Mouse (Mus musculus) left cerebral cortex, postnatal 14 days (tissue): ENCODE measurements around the gene Teddm1a. TPM values are rescaled to one million over a fixed set of nuclear protein-coding genes. Genes with fewer than 3 reads are reported as not detected.
A peak's percentile ranks its signal among the peaks of the same experiment; 100 is the strongest.
"Not testable (repeated sequence)": the region's sequence is repeated elsewhere in the genome, so short reads cannot be mapped to it uniquely, and the experiment has no call there.

Experiments used
- DNase-seq, 2 experiments: peaks; one replicate each; pipeline ENCODE4 v3.0.0; 2021 to 2022; ENCODE audit warnings: low spot score in 2 of 2, mixed read lengths in 1 of 2
- intact Hi-C: fragments of 180-260 bp; cut with DNase I; formaldehyde crosslinking; loops from one replicate; pipeline ENCODE4 v1.15.1; 2025
- long read RNA-seq, 2 experiments: library from polyadenylated mRNA; stranded (forward); transcript quantifications; one replicate each; pipeline ENCODE4 v2.0.0; 2021
- total RNA-seq, 2 experiments: library from RNA; stranded (reverse); gene quantifications; 2 replicates each; pipeline ENCODE4 v1.2.3; 2021

The Teddm1a gene
- total RNA-seq: not detected
- long read RNA-seq, experiment 1: 0 reads
- long read RNA-seq, experiment 2: 0 reads

DNA sequence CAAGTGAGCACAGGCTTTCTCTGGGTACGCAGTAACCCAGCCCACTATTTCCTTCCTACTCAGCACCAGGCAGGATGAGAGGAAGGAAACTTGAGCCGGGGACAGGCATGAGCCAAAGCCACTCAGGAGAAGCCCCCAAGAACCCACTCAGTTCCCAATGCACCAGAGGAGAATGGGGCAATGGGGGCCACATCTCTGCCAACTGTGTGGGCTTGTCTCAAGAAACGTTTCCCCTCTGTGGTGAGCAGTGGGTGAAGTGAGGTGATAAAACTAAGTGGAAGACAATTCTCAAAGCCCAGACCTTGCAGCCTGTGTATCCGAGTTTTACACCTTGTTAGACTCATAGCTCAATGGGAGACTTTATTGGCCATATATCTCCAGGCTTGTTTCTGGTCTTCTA lies at the start of gene Teddm1a:
Teddm1a (plus strand) TSS at position 301 of the 400 bp plus-strand sequence.
- DNase-seq: no peak
- intact Hi-C loops: no loop called here

DNA sequence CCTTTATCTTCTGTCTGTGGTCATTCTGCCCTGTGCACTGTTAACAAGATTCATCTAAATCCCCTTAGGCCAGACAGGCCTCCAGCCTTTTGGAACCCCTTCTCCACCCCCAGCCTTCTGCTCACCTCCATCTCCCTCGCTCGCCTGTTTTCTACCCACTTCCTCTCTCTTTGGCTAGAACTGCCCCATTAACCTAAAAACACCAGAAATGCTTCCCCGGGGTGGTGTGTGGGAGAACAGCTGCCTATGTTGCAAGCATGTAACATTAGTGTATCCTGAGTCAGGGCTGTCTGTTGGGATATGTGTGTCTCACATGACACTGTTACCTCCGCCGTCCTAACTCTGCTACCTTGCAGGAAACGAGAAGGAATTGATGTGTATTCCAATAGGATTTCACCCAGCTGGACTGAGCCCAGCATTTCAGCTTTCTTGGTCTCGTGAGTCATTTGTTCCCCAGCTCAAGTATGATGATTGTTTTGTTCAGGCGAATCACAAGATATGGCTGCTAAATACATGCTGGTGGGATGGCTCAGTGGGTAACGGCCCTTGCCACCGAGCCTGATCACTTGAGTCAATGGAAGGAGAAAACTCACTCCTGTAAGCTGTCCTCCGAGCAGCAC lies 49.3 kb upstream of the Teddm1a start:
- intact Hi-C loops: no loop called here
- peak in 1 of 2 experiments; percentile 26 for DNase-seq

DNA sequence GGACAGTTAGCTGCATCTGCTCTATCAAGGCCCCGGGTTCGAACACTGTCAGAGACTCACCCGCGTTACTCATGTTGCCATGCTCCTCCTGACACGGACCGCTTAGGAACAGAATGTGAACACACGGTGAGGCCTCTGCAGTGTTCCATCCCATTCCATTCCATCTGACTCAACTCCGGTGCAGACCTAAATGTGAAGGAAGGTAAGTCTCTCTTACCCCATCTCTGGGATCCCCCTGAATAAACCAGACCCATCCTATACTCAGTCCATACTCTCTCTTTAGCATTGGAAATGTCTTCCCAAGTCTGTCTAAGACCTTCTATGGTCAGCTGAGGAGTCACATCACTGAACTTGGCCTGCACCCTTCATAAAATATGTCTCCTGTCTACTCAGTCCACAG lies 47.5 kb upstream of the Teddm1a start, which contains the start of gene Rgsl1:
Rgsl1 (minus strand) TSS at position 101 of the 400 bp plus-strand sequence.
- intact Hi-C loops: no loop called here
- DNase-seq: no peak

DNA sequence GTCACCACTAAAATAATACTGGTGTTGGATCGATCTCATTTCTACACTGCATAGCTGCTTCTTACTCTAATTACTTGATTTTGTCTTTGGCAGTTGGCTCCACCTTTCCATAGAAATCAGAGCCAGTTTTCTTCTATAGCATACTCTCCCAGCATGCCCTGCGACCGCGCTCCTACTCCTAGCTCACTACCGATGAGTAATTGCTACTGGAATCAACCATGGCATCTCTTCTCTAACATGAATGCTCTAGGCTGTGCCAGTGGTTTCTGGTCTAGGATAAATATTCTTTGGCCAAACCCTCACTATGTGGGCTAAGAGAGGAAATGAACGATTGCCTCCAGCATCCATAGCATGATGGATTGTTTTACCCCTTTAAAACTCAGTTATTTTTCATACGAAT lies 45.1 kb upstream of the Teddm1a start:
- intact Hi-C loops: loop anchor here (5.0 kb wide), 1 partner anchor 289 kb away; no protein-coding TSS in a partner anchor
- no peak for DNase-seq

DNA sequence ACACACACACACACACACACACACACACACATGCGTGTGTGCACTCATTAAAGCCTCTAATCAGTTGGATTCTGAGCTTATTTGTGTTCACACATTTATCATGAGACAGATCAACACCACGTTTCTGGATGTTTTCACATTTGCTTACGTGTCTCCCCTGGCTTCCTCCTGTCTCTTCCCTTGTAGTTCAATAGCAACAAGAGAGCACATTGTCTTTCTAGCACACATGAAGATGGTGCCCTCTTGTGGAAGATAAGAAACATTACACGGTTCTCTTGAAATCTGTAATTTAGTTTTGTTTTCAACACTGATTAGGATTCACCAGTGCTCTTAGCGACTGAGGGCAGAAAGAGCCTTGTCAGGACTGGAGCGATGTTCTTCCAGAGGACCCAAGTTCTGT lies 44.7 kb upstream of the Teddm1a start:
- intact Hi-C loops: loop anchor here (5.0 kb wide), 1 partner anchor 290 kb away; no protein-coding TSS in a partner anchor
- peak in 1 of 2 experiments; percentile 26 for DNase-seq

DNA sequence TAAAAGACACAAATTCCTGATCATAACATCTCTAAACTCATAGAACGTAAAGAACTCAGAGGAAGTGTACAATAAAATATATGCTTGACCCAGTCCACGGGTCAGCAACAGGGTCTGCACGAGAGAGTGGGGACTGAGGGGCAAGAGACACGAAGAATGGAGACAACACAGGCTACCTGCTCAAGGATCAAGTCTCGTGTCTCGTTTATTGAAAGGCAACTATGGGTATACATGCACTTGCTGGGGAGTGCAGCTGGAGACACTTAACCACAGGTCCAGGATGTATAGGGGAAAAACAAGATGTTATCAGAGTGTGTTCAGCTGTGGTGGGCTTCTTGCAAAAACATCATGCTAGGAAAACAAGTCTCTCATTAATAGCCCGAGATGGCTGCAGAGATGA lies 38.8 kb upstream of the Teddm1a start:
- intact Hi-C loops, DNase-seq: not testable (repeated sequence)

DNA sequence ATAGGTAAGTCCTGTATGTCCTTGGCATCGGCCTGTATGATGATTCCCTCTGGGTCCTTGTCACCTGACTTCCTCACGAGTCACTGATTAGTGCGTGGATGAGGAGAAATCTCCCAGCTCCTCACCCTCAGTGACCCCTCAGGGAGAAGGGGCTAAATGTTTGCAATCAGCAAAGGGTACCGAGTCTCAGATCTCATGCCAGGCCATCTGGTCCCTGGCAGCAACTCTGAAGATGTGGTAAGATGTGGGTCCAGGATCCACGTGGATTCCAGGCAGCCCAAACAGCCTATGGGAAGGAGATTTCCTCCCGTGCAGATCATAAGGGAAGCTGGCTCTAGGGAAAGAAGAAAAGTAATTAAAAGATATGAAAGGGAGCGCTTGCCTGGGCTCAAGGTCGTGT lies 35.6 kb upstream of the Teddm1a start:
- intact Hi-C loops: no loop called here

DNA sequence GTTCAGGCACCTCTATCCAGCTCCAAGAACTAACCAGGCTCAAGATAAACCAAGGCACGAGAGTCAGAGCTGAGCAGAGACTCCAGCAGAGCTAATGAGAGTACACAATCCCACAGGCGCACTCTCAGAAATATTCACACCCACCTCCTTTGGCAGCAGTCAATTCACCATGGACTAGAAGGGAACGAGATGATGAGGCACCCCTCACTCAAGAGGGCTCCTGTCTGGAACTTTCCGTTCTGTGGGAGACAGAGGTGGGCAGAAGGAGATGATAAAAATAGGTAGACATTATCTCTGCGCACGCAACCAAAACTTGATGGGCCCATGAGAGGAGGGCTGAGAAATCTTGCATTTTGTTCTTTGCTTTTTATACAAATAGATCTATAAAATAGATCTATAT lies 17.5 kb upstream of the Teddm1a start, which contains the start of gene Teddm1b:
Teddm1b (plus strand) TSS at position 301 of the 400 bp plus-strand sequence.
- DNase-seq: no peak
- intact Hi-C loops: no loop called here

More for the DNA sequence above, 35.6 kb upstream of the Teddm1a start:
- DNase-seq: no peak

DNA sequence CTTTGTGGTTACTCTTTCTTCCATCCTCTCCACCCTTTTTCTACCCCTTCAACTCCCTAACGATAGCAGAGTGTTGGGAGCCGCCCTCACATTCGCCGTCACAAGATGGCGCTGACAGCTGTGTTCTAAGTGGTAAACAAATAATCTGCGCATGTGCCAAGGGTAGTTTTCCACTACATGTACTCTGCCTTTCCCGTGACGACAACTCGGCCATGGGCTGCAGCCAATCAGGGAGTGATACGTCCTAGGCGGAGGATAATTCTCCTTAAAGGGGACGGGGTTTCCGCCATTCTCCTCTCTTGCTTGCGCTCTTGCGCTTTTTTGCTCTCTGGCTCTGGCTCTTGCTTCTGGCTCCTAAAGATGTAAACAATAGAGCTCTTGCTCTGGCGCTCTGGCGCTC lies 11.2 kb upstream of the Teddm1a start:
- intact Hi-C loops, DNase-seq: not testable (repeated sequence)

DNA sequence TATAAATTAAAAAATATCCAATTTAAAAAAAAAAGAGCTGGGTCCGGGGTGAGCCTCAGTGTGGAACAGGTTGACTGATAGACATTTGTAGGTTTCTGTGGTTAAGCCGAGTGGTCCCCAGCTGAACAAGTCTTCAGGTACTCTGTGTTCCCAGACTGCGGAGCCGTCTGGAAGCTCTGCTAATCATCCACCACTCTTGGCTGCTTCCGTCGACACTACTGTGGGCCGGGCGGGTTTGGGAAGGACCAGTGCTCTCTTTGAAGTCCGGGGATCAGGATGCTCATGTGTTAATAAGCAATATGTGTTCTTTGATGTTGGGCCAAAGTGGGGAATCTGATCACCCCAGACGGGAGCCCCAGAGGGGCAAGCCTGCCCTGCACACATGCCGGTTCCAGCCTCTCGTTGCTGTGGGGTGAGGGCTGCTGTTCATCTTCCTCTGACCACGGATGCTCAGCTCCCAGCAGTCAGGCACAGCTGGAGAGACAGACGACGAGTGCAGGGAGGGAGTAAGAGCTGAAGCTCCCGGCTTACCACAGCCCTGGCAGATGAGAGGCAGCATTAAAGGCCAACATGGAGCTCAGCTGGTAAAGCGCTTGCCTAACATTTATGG lies 5.4 kb upstream of the Teddm1a start:
- no peak for DNase-seq

DNA sequence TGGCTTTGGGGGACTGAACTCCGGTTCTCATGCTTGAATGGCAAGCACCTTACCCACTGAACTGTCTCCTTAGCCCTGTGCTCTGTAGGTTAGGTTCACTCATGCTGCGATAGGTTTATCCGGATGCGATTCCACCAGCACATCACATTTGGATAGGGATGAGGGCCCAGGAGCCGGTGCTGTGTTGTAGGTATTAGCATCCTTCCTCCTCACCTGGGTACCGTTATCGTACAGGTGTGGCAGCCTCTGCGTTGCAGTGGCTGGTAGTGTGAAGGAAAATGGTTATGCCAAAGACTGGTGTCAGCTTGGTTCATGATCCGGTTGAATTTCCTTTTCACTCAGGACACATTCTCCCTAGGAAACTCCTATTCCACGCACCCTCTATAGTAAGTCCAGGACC lies 1.4 kb upstream of the Teddm1a start:
- intact Hi-C loops: no loop called here
- DNase-seq: no peak

More for the DNA sequence above, 5.4 kb upstream of the Teddm1a start:
- intact Hi-C loops: no loop called here

DNA sequence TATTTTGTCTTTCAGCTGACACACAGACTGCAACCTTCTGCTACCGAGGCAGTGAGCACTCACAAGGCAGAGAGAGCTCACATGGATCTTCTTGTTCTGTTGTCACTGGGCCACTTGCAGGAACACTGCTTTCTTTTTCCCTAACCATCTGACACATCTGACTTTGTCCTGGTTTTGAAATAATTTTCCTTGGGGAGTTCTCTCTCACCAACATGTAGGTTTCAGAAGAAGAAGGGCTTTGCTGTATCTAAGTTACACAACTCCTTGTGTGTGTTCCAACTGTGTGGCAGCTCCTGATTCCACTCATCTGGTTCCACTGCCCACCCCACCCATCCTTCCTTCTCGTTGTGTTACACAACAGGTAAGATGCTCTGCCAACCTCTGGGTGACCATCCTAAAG lies 2.2 kb downstream of the Teddm1a start:
- intact Hi-C loops: no loop called here

DNA sequence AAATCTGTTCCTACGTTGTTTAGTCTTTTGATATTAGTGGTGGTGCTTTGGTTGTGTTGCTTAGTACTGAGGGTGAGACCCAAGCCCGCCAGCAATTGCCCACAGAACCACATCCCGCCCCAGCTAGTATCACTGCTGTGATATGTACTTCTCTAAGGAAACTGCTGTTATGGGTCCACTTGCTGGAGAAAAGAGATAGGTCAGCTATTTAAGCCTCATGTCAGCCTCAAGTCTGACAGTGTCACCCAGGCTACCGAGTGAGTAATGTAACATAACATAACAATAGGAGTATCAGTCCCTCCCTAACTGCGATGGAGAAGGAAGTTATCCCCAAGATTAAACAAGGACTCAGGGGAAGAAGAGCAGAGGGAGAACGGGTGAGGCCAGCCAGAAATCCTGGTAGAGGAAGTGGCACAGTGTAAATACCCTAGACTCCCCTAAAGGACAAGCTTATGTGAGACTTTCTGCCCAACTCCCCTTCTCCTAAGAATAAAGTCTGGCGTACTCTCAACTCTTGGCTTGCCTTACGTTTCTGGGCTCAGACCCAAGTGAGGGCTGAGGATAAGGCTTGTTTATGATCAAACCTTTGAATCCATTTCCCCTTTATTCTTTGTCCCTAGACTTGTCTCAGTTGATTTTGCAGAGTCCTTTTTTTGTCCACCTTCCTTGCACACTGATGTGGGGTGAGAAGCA lies 2.8 kb downstream of the Teddm1a start:
- intact Hi-C loops: no loop called here
- no peak for DNase-seq

More for the DNA sequence above, 2.2 kb downstream of the Teddm1a start:
- no peak for DNase-seq

DNA sequence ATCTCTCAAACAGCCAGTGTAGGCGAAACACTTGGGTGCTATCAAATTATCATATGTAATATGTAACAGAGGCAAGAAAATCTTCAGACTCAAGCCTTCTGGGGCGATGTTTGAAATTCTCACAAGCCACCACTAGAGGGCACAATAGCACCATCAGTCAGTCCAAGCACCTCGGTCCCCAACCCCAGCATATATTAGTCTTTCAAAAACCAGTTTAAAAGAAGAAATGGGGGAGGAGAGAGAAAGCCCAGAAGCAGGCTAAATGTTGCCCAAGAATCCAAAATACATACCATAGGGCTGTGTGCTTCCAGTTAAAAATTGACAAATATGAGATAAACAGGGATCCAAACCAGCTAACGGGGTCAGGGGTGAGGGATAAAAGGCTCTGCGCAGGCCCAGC lies 3.4 kb downstream of the Teddm1a start:
- intact Hi-C loops: loop anchor here (1.0 to 5.0 kb wide), 3 partner anchors 137 to 832 kb away; no protein-coding TSS in a partner anchor
- DNase-seq: peak; percentile 88 to 90

DNA sequence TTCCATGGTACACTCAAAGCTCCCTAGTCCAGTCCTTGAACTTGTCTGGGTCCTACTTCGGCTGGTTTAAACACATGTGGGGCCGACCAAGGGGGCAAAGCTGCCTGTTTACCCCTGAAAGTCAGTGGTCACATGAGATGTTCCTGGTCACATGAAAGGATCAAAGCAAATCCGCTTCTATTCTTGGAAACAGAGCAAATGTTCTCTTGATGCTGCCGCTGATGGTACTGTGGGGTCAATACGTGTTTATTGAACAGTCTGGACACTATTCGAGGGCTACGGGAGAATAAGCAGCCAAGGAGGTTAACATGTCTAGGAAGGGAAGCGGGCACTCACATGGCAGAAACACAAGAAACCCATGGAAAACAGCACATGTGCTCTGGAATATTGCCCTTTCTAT lies 5.7 kb downstream of the Teddm1a start:
- intact Hi-C loops: loop anchor here (5.0 kb wide), 1 partner anchor 830 kb away; no protein-coding TSS in a partner anchor
- no peak for DNase-seq

DNA sequence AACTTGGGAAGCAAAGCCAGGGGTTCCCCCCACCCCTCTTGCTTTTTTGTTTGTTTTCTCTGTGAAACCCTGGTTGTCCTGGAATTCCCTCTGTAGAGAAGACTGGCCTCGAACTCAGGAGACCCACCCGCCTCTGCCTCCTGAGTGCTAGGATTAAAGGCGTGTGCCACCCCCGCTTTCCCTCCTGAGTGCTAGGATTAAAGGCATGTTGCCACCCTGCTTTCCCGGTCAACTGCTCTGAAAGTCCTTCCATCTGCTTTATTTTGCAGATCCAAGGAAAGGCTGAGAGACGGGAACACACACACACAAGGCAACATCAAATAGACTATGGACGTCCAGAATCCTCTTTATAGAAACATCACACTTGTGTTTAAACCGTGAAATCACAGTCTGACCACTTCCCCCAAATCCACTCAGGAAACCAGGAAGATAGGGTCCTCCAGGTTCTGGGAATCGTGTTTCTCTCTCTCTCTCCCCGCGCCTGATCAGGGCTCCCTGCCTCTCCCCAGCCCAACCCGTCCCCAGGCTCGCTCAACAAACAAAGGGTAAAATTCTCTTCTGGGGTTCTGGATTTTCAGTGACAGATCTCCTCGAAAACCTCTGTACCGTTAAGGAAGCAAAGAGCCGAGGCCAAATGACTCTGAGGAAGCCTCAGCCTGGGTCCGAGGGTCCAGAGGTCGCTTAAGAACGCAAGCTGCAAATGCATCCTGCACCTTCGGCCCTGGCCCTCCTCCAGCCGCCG lies 7.6 kb downstream of the Teddm1a start:
- DNase-seq: no peak
- intact Hi-C loops: loop anchor here (1.0 to 5.0 kb wide), 2 partner anchors 219 to 828 kb away; no protein-coding TSS in a partner anchor

DNA sequence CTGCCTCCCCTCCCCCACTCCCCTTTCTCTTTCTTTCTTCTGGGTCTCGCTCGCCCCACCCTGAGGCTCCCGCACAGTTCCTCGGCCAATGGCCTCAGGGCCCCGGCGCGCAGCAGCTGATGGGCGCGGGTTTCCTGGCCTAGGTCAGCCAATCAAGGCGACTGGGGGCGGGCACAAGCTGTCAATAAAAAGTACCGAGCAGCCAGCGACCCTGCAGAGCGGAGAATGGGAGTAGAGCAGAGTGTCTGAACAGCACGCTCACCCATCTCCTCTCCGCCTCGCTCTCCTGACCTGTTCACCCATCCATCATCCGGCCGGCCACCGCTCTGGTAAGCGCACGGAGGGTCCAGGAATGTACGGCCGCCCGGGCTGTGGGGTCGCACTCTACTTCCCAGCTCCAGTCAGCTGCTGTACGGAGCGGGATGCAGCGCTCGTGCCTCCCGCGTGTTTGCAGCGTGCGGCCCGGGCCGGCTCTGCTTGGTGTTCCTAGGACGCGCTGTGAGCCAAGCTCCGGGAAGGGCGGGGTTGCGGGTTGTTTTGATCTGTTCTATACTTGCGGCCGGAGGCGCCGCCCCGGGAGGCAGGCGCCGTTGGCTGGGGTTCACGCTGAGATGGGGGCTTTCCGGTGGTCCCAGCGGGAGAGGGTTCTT lies 8.3 kb downstream of the Teddm1a start, which contains the start of the genes Glul and Teddm2:
Glul (plus strand) TSS at position 214 of the 650 bp plus-strand sequence.
Teddm2 (minus strand) TSS at position 498 of the 650 bp plus-strand sequence.
- intact Hi-C loops: loop anchor here (1.0 to 5.0 kb wide), 2 partner anchors 218 to 827 kb away; no protein-coding TSS in a partner anchor
- peak; percentile 95 to 97 for DNase-seq

DNA sequence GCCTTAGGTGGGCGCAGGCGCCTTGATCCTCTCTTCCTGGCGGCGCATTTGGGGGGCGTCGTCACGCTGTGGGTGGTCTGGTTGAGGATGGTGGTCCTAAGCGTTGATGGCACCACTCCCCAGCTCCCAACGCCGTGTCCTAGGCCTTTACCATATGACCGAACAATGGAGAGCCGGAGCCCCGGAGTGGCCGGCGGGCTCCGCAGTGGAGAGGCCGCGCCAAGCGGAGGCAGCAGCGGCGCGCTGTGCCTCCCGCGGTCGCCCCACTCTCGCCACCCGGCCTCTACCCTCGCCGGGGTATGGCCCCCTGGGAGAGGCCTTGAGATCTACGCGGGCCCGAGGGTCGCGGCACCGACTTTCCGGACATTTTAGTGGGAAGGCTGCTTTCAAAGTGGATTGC lies 8.8 kb downstream of the Teddm1a start:
- intact Hi-C loops: no loop called here
- DNase-seq: no peak
